In the genomic region with DNA sequence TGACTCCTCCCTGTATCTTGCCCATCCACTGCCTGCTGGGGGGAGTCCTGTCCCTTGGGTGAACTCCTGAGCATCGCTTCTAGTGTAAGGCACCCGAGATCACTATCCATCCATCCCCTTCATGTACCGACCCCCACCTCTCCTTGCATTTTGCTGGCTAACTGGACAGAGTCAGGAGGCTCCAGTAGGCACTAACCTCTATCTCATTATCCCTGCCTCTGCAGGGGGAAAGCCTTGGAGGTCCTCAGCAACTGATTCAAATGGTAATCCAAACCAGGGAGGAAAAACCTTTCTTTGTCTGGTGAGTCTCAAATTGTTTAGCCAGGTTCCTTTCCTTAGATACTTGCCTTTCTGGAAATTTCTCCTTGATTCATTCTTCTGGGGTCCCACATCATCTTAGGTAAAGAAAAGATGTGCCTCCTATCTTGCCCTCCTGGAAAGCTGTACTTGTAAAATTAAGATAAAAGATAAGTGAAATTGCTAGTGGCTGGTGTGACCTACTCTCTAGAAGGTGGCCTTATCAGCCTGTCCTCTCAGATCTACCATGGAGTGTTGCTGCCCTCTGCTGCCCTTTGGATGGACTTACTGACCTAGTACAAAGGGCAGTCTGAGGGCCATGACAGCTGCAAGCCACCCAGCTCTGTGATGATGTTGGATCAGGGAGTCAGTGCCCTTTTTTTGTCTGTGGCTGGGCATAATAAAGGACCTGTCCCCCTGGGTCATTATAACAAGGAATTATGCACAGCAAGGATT, we compare ENCODE assay signal across 7 mouse cellular contexts. TPM values are rescaled to one million over a fixed set of nuclear protein-coding genes. Genes with fewer than 3 reads are reported as not detected.
A peak's percentile ranks its signal among the peaks of the same experiment; 100 is the strongest.
DNase-seq lines count a peak whose midpoint lies in the region; ATAC-seq and TF ChIP-seq lines count a peak whose summit lies in the region.

No protein-coding gene starts in this region.

- WGBS in bone marrow, adult 2 months: 75% methylated on average over 3 of the region's 3 CpGs
- 61% methylated on average over 3 of the region's 3 CpGs for WGBS in hindbrain, embryonic 12.5 days

- peaks cover 0 to 6% of the 10 kb centered on the region in 2 experiments; a peak in 1 of 4 replicates for H3K36me3 ChIP-seq in MEL (ENCODE audit: control insufficient read depth in 1 of 2, insufficient read depth in 2 of 2, low read length in 2 of 2)
- H3K36me3 ChIP-seq in hindbrain, embryonic 12.5 days: no peaks in the 10 kb centered on the region

- H3K4me3 ChIP-seq in MEL (ENCODE audit: control insufficient read depth in 1 of 2, insufficient read depth in 1 of 2, low read depth in 2 of 2, low read length in 2 of 2): no peak overlapping the region
- no peak overlapping the region for H3K4me3 ChIP-seq in bone marrow, adult 2 months (replicated peaks; ENCODE audit: control insufficient read depth, low read depth, low read length)
- H3K4me3 ChIP-seq in hindbrain, embryonic 12.5 days: no peak overlapping the region

- H3K9ac ChIP-seq in MEL (ENCODE audit: control insufficient read depth, low read depth, low read length, poor library complexity, severe bottlenecking): no peak overlapping the region
- H3K9ac ChIP-seq in hindbrain, embryonic 12.5 days: no peak overlapping the region

- no peaks in the 10 kb centered on the region for H3K79me2 ChIP-seq in MEL (ENCODE audit: control insufficient read depth, insufficient read depth, low read length, poor library complexity)

- ATAC-seq in hindbrain, embryonic 12.5 days (ENCODE audit: low FRiP score): peak; percentile 83
- ATAC-seq in megakaryocyte progenitor cell, adult 5-6 weeks (replicated peaks; ENCODE audit: poor library complexity): peak; percentile 98

- H3K4me1 ChIP-seq in MEL (ENCODE audit: control insufficient read depth in 1 of 2, insufficient read depth in 2 of 2, low read length in 2 of 2): peaks cover 0 to 7% of the 10 kb centered on the region in 2 experiments; a peak in 2 of 4 replicates
- H3K4me1 ChIP-seq in bone marrow, adult 2 months (ENCODE audit: control insufficient read depth, insufficient read depth, low read length): no peaks in the 10 kb centered on the region
- H3K4me1 ChIP-seq in hindbrain, embryonic 12.5 days: no peaks in the 10 kb centered on the region

- no peak overlapping the region for H3K27ac ChIP-seq in MEL (ENCODE audit: control insufficient read depth, low read depth, low read length)
- no peak overlapping the region for H3K27ac ChIP-seq in bone marrow, adult 2 months (ENCODE audit: control insufficient read depth, insufficient read depth, low read depth, low read length, poor library complexity)
- H3K27ac ChIP-seq in hindbrain, embryonic 12.5 days: no peak overlapping the region

- no peaks in the 10 kb centered on the region for H3K9me3 ChIP-seq in MEL (replicated peaks; ENCODE audit: insufficient read depth, low read length)
- H3K9me3 ChIP-seq in hindbrain, embryonic 12.5 days (replicated peaks): no peaks in the 10 kb centered on the region

- peak; percentile 100 for TF ChIP-seq RAD21 in MEL (IDR thresholded peaks at IDR 0.05; ENCODE audit: low read depth, low read length)

- no peaks in the 10 kb centered on the region for H3K27me3 ChIP-seq in MEL (ENCODE audit: control insufficient read depth in 1 of 2, insufficient read depth in 2 of 2, low read length in 2 of 2)
- H3K27me3 ChIP-seq in hindbrain, embryonic 12.5 days: no peaks in the 10 kb centered on the region

- TF ChIP-seq CTCF in MEL (IDR thresholded peaks at IDR 0.05 in 2 of 3, conservative IDR thresholded peaks at IDR 0.05 in 1 of 3; ENCODE audit: control insufficient read depth in 1 of 3, insufficient read depth in 1 of 3, low read depth in 2 of 3, low read length in 3 of 3, poor library complexity in 1 of 3, severe bottlenecking in 1 of 3): peak; percentile 67 to 97 (median 91)
- peak; percentile 84 for TF ChIP-seq CTCF in bone marrow, adult 2 months (IDR thresholded peaks at IDR 0.05; ENCODE audit: control insufficient read depth, insufficient read depth, low read length)

- peak; percentile 23 to 32; a peak in 1 of 4 replicates for TF ChIP-seq EP300 in MEL (IDR thresholded peaks at IDR 0.05; ENCODE audit: low read depth in 1 of 2, low read length in 2 of 2)

- no peak for TF ChIP-seq POLR2A in MEL (IDR thresholded peaks at IDR 0.05; ENCODE audit: control insufficient read depth in 1 of 2, insufficient read depth in 1 of 2, low read depth in 1 of 2, low read length in 2 of 2, poor library complexity in 1 of 2)
- TF ChIP-seq POLR2A in bone marrow, adult 2 months (IDR thresholded peaks at IDR 0.05; ENCODE audit: borderline replicate concordance, control insufficient read depth, low read depth, low read length): no peak

- peak; percentile 92 for DNase-seq in MEL (ENCODE audit: low read depth, low spot score)
- DNase-seq in fibroblast of lung, adult 2 months (ENCODE audit: low read depth): peak; percentile 59
- peak; percentile 51 for DNase-seq in left cerebral cortex, adult 11 months (ENCODE audit: low spot score)
- peak; percentile 51 for DNase-seq in right cerebral cortex, postnatal 4 days

- no peak overlapping the region for H3K4me2 ChIP-seq in hindbrain, embryonic 12.5 days (replicated peaks)

TF ChIP-seq in MEL, 35 proteins besides CTCF, POLR2A, EP300 and RAD21:
- TF ChIP-seq BHLHE40 (IDR thresholded peaks at IDR 0.05; ENCODE audit: borderline replicate concordance, low read depth, low read length) (no peak), MAFK (IDR thresholded peaks at IDR 0.05; ENCODE audit: borderline replicate concordance, low read depth, low read length) (no peak), SMC3 (IDR thresholded peaks at IDR 0.05; ENCODE audit: low read depth, low read length) (peak; percentile 98), UBTF (IDR thresholded peaks at IDR 0.05; ENCODE audit: borderline replicate concordance, insufficient read depth, low read depth, low read length) (no peak), JUND (IDR thresholded peaks at IDR 0.05; ENCODE audit: low read depth, low read length) (no peak), ZC3H11A (IDR thresholded peaks at IDR 0.05; ENCODE audit: low read depth, low read length) (peak; percentile 98), ZKSCAN1 (IDR thresholded peaks at IDR 0.05; ENCODE audit: low read depth, low read length) (no peak), TCF12 (IDR thresholded peaks at IDR 0.05; ENCODE audit: low read depth, low read length) (no peak), TAL1 (IDR thresholded peaks at IDR 0.05; ENCODE audit: low read length) (no peak), USF2 (IDR thresholded peaks at IDR 0.05; ENCODE audit: borderline replicate concordance in 1 of 2, insufficient read depth in 1 of 2, low read depth in 1 of 2, low read length in 2 of 2) (no peak), MAX (IDR thresholded peaks at IDR 0.05; ENCODE audit: low read length) (no peak), ETS1 (IDR thresholded peaks at IDR 0.05; ENCODE audit: low read depth, low read length) (no peak), MAZ (IDR thresholded peaks at IDR 0.05; ENCODE audit: low read depth, low read length) (no peak), POLR2AphosphoS2 (IDR thresholded peaks at IDR 0.05; ENCODE audit: low read length) (no peak), ELF1 (IDR thresholded peaks at IDR 0.05; ENCODE audit: low read depth, low read length) (no peak), POLR2AphosphoS5 (IDR thresholded peaks at IDR 0.05; ENCODE audit: borderline replicate concordance, low read depth, low read length) (no peak), TBP (IDR thresholded peaks at IDR 0.05; ENCODE audit: low read depth, low read length) (no peak), NELFE (IDR thresholded peaks at IDR 0.05; ENCODE audit: low read depth, low read length) (no peak), USF1 (IDR thresholded peaks at IDR 0.05; ENCODE audit: low read depth, low read length) (no peak), SIN3A (IDR thresholded peaks at IDR 0.05; ENCODE audit: low read length) (peak; percentile 57), GATA1 (IDR thresholded peaks at IDR 0.05; ENCODE audit: low read depth, low read length) (peak; percentile 89)

RNA-seq across cellular contexts. Expression of a gene that starts 7.3 kb away (rescaled TPM):
- not detected in 2 replicates for total RNA-seq in MEL (2012; rRNA removed)
- under 1 TPM in 1 of 2 experiments, not detected in 1; 0.15 TPM for polyA plus RNA-seq in MEL (2012; ENCODE audit: insufficient read depth in 1 of 2, insufficient read length in 2 of 2, low read depth in 1 of 2, low replicate concordance in 2 of 2, missing spikeins in 1 of 2)
- polyA plus RNA-seq in bone marrow, adult 2 months (2011; ENCODE audit: insufficient read depth, insufficient read length, low replicate concordance, missing spikeins): not detected in 2 replicates
- polyA plus RNA-seq in hindbrain, embryonic 12.5 days (2016; fragmentation: Nextera tagmentation; extraction: Ambion mirVana): not detected in 2 replicates
- total RNA-seq in megakaryocyte progenitor cell, adult 5-6 weeks (2015): not detected in 2 replicates
- total RNA-seq in megakaryocyte progenitor cell, adult 5-6 weeks (2017): not detected in 2 replicates

RNA-seq across cellular contexts. Expression of a gene that starts 10.3 kb away (rescaled TPM):
- not detected in 2 replicates for total RNA-seq in MEL (2012; rRNA removed)
- not detected for polyA plus RNA-seq in MEL (2012; ENCODE audit: insufficient read depth in 1 of 2, insufficient read length in 2 of 2, low read depth in 1 of 2, low replicate concordance in 2 of 2, missing spikeins in 1 of 2)
- not detected in 2 replicates for polyA plus RNA-seq in bone marrow, adult 2 months (2011; ENCODE audit: insufficient read depth, insufficient read length, low replicate concordance, missing spikeins)
- polyA plus RNA-seq in hindbrain, embryonic 12.5 days (2016; fragmentation: Nextera tagmentation; extraction: Ambion mirVana): not detected in 2 replicates
- total RNA-seq in megakaryocyte progenitor cell, adult 5-6 weeks (2015): not detected in 2 replicates
- total RNA-seq in megakaryocyte progenitor cell, adult 5-6 weeks (2017): not detected in 2 replicates

RNA-seq across cellular contexts. Expression of a gene that starts 46.8 kb away (rescaled TPM):
- 3.2 and 7.9 TPM in 2 replicates for total RNA-seq in MEL (2012; rRNA removed)
- polyA plus RNA-seq in MEL (2012; ENCODE audit: insufficient read depth in 1 of 2, insufficient read length in 2 of 2, low read depth in 1 of 2, low replicate concordance in 2 of 2, missing spikeins in 1 of 2): 1 to 10 TPM in 1 of 2 experiments, not detected in 1; 2.8 TPM
- polyA plus RNA-seq in bone marrow, adult 2 months (2011; ENCODE audit: insufficient read depth, insufficient read length, low replicate concordance, missing spikeins): 1.3 and 4.1 TPM in 2 replicates
- polyA plus RNA-seq in hindbrain, embryonic 12.5 days (2016; fragmentation: Nextera tagmentation; extraction: Ambion mirVana): 23.4 and 30.0 TPM in 2 replicates
- total RNA-seq in megakaryocyte progenitor cell, adult 5-6 weeks (2015): 0.86 and 3.2 TPM in 2 replicates
- total RNA-seq in megakaryocyte progenitor cell, adult 5-6 weeks (2017): 1.2 and 3.5 TPM in 2 replicates
